Mouse (Mus musculus): ENCODE results near the gene Nhsl2. TPM values are rescaled to one million over a fixed set of nuclear protein-coding genes. Genes with fewer than 3 reads are reported as not detected.

The Nhsl2 gene
- polyA plus RNA-seq, 1 experiment from 2014 or later, result 10.1 TPM

DNA sequence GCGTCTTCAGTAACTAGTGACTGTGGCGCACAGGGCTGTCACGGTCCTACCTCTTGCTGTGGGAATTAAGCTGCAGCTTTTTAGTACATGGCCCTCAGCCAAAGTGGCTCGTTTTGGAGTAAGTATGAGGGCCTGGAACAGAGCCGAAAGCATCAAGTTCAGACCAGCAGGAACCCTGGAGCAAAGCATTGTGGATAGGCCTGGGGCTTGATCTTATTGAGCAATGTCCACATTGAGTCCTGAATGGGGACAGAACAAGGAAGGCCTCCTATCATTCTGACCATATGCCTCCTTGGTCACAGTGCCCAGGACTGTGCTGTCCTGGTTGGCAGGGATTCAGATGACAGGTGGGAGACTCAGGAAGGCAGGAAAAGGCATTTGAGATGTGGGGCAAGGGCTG lies 211.1 kb downstream of the Nhsl2 start:
- 81% methylated on average over 5 of the region's 5 CpGs for WGBS
- H3K9me3 ChIP-seq (ENCODE audit: control insufficient read depth, low read length), result no peaks in the 10 kb centered on the region
- no peak overlapping the region for H3K4me2 ChIP-seq
- H3K4me3 ChIP-seq (ENCODE audit: low read depth, low read length), result no peak overlapping the region
- no peaks in the 10 kb centered on the region; the same call in 1 of the 2 replicates for H3K27me3 ChIP-seq (ENCODE audit: control insufficient read depth, insufficient read depth, low read length)
- ATAC-seq (ENCODE audit: low FRiP score), result no peak
- H3K4me1 ChIP-seq (ENCODE audit: control insufficient read depth, insufficient read depth, low read length), result peaks cover 2% of the 10 kb centered on the region; the same call in 1 of the 2 replicates
- H3K9ac ChIP-seq (ENCODE audit: low read length), result no peak overlapping the region
- no peaks in the 10 kb centered on the region for H3K36me3 ChIP-seq (ENCODE audit: control insufficient read depth, insufficient read depth, low read length)
- no peak for DNase-seq (ENCODE audit: low spot score, missing footprints)
- H3K27ac ChIP-seq (ENCODE audit: low read depth, low read length), result no peak overlapping the region

GRCm38 (mm10) chrX:102060891-102061290 lies 211.7 kb downstream of the Nhsl2 start:
- Histone ChIP-seq H3K4me2 (no peak overlapping the region), H3K4me1 (ENCODE audit: control insufficient read depth, insufficient read depth, low read length) (peaks cover 2% of the 10 kb centered on the region; the same call in 1 of the 2 replicates), H3K4me3 (ENCODE audit: low read depth, low read length) (no peak overlapping the region), H3K27me3 (ENCODE audit: control insufficient read depth, insufficient read depth, low read length) (no peaks in the 10 kb centered on the region; the same call in 1 of the 2 replicates), H3K9me3 (ENCODE audit: control insufficient read depth, low read length) (no peaks in the 10 kb centered on the region), H3K27ac (ENCODE audit: low read depth, low read length) (no peak overlapping the region), H3K9ac (ENCODE audit: low read length) (no peak overlapping the region), H3K36me3 (ENCODE audit: control insufficient read depth, insufficient read depth, low read length) (no peaks in the 10 kb centered on the region)
- whole genome bisulfite sequencing, result 65% methylated on average over 2 of the region's 2 CpGs
- DNase-seq (ENCODE audit: low spot score, missing footprints), result no peak
- no peak for ATAC-seq (ENCODE audit: low FRiP score)

DNA sequence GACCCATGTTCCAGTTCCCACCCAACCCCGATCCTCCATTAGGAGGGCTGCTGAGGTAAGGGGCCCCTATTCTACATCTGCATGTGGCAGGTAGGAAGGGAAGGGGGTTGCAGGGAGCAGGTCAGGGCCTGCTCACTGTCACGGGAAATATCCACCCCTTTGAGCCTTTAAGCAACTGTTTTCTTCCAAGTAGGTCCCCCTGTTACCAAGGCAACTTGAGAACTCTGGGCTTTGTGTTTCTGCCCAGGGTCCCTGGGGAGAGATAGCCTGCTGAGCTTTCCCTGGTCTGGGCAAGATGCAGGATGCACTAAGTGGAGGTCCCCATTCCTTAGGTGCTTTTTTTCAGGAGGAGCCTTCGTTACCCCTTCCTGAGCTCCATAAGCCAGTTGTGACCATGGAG lies 214.9 kb downstream of the Nhsl2 start:
- Histone ChIP-seq H3K4me1 (ENCODE audit: control insufficient read depth, insufficient read depth, low read length) (peaks cover 2% of the 10 kb centered on the region; the same call in 1 of the 2 replicates), H3K4me2 (no peak overlapping the region), H3K36me3 (ENCODE audit: control insufficient read depth, insufficient read depth, low read length) (no peaks in the 10 kb centered on the region), H3K4me3 (ENCODE audit: low read depth, low read length) (no peak overlapping the region), H3K9me3 (ENCODE audit: control insufficient read depth, low read length) (no peaks in the 10 kb centered on the region), H3K9ac (ENCODE audit: low read length) (no peak overlapping the region), H3K27me3 (ENCODE audit: control insufficient read depth, insufficient read depth, low read length) (peaks cover 2% of the 10 kb centered on the region), H3K27ac (ENCODE audit: low read depth, low read length) (no peak overlapping the region)
- 44% methylated on average over 3 of the region's 3 CpGs for WGBS
- DNase-seq (ENCODE audit: low spot score, missing footprints) (no peak), ATAC-seq (ENCODE audit: low FRiP score) (no peak)

- Histone ChIP-seq H3K36me3 (ENCODE audit: control insufficient read depth, insufficient read depth, low read length) (no peaks in the 10 kb centered on the region), H3K27me3 (ENCODE audit: control insufficient read depth, insufficient read depth, low read length) (peaks cover 2% of the 10 kb centered on the region), H3K4me1 (ENCODE audit: control insufficient read depth, insufficient read depth, low read length) (peaks cover 6% of the 10 kb centered on the region; the same call in 1 of the 2 replicates), H3K9me3 (ENCODE audit: control insufficient read depth, low read length) (no peaks in the 10 kb centered on the region), H3K27ac (ENCODE audit: low read depth, low read length) (no peak overlapping the region), H3K9ac (ENCODE audit: low read length) (no peak overlapping the region), H3K4me2 (no peak overlapping the region), H3K4me3 (ENCODE audit: low read depth, low read length) (no peak overlapping the region)
- WGBS, result 45% methylated on average over 4 of the region's 4 CpGs
- ATAC-seq (ENCODE audit: low FRiP score) (no peak), DNase-seq (ENCODE audit: low spot score, missing footprints) (no peak)
Observed at GRCm38 (mm10) chrX:102065213-102065775, 216.1 kb downstream of the Nhsl2 start.

GRCm38 (mm10) chrX:102066134-102066533 lies 216.9 kb downstream of the Nhsl2 start:
- DNase-seq (ENCODE audit: low spot score, missing footprints), result peak; percentile 94
- Histone ChIP-seq H3K4me3 (ENCODE audit: low read depth, low read length) (no peak overlapping the region), H3K4me2 (no peak overlapping the region), H3K4me1 (ENCODE audit: control insufficient read depth, insufficient read depth, low read length) (peaks cover 6% of the 10 kb centered on the region; the same call in 1 of the 2 replicates), H3K9ac (ENCODE audit: low read length) (no peak overlapping the region), H3K9me3 (ENCODE audit: control insufficient read depth, low read length) (no peaks in the 10 kb centered on the region), H3K27me3 (ENCODE audit: control insufficient read depth, insufficient read depth, low read length) (peaks cover 2% of the 10 kb centered on the region), H3K27ac (ENCODE audit: low read depth, low read length) (no peak overlapping the region), H3K36me3 (ENCODE audit: control insufficient read depth, insufficient read depth, low read length) (no peaks in the 10 kb centered on the region)
- ATAC-seq (ENCODE audit: low FRiP score), result peak; percentile 36
- 26% methylated on average over 9 of the region's 9 CpGs for WGBS

DNA sequence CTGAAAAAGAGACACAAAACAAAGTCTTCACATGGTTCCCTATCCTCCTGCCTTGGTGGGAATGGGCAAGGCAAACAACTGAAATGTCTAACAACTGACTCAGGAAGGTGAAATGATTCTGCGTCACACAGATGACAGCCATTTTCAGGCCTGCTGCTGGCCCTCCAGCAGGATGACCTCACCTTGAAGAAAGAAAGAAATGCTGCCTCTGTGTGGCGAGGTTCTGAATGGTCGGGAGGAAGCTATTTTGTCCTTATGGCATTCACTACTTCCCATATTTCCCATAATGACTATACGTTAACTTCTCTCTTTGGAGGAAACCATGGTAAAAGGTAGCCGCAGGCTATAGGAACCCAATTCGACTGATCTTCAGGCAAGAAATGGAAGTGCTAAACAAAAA lies 217.9 kb downstream of the Nhsl2 start:
- H3K9ac ChIP-seq (ENCODE audit: low read length), result no peak overlapping the region
- H3K36me3 ChIP-seq (ENCODE audit: control insufficient read depth, insufficient read depth, low read length), result no peaks in the 10 kb centered on the region
- peaks cover 2% of the 10 kb centered on the region for H3K27me3 ChIP-seq (ENCODE audit: control insufficient read depth, insufficient read depth, low read length)
- H3K4me1 ChIP-seq (ENCODE audit: control insufficient read depth, insufficient read depth, low read length), result peaks cover 10% of the 10 kb centered on the region; the same call in 1 of the 2 replicates
- ATAC-seq (ENCODE audit: low FRiP score) (no peak), DNase-seq (ENCODE audit: low spot score, missing footprints) (no peak)
- 79% methylated on average over 6 of the region's 6 CpGs for WGBS
- H3K27ac ChIP-seq (ENCODE audit: low read depth, low read length), result no peak overlapping the region
- H3K4me2 ChIP-seq, result no peak overlapping the region
- H3K9me3 ChIP-seq (ENCODE audit: control insufficient read depth, low read length), result no peaks in the 10 kb centered on the region
- no peak overlapping the region for H3K4me3 ChIP-seq (ENCODE audit: low read depth, low read length)

GRCm38 (mm10) chrX:102068811-102069540 lies 219.8 kb downstream of the Nhsl2 start:
- H3K36me3 ChIP-seq (ENCODE audit: control insufficient read depth, insufficient read depth, low read length), result no peaks in the 10 kb centered on the region
- H3K4me3 ChIP-seq (ENCODE audit: low read depth, low read length), result no peak overlapping the region
- no peak overlapping the region; the same call in 1 of the 2 replicates for H3K4me2 ChIP-seq
- H3K27ac ChIP-seq (ENCODE audit: low read depth, low read length), result no peak overlapping the region
- H3K9ac ChIP-seq (ENCODE audit: low read length), result no peak overlapping the region
- DNase-seq (ENCODE audit: low spot score, missing footprints) (no peak), ATAC-seq (ENCODE audit: low FRiP score) (no peak)
- H3K27me3 ChIP-seq (ENCODE audit: control insufficient read depth, insufficient read depth, low read length), result peaks cover 7% of the 10 kb centered on the region
- no peaks in the 10 kb centered on the region for H3K9me3 ChIP-seq (ENCODE audit: control insufficient read depth, low read length)
- 92% methylated on average over 23 of the region's 24 CpGs for WGBS
- H3K4me1 ChIP-seq (ENCODE audit: control insufficient read depth, insufficient read depth, low read length), result peaks cover 10% of the 10 kb centered on the region; the same call in 1 of the 2 replicates

GRCm38 (mm10) chrX:102070591-102071471 lies 221.6 kb downstream of the Nhsl2 start, which contains the start of gene Rtl5:
TSS of gene Rtl5 (minus strand) at chrX:102071304.
- H3K27ac ChIP-seq (ENCODE audit: low read depth, low read length), result peak within 1 kb of the TSS; percentile 60; the same call in 1 of the 2 replicates
- no peaks in the 10 kb centered on the region for H3K9me3 ChIP-seq (ENCODE audit: control insufficient read depth, low read length)
- H3K4me3 ChIP-seq (ENCODE audit: low read depth, low read length), result peak within 1 kb of the TSS; percentile 42
- peak; percentile 92 for DNase-seq (ENCODE audit: low spot score, missing footprints)
- peaks cover 13% of the 10 kb centered on the region; the same call in 1 of the 2 replicates for H3K4me1 ChIP-seq (ENCODE audit: control insufficient read depth, insufficient read depth, low read length)
- 13% methylated on average over 58 of the region's 61 CpGs for WGBS
- no peaks in the 10 kb centered on the region for H3K36me3 ChIP-seq (ENCODE audit: control insufficient read depth, insufficient read depth, low read length)
- peaks cover 7% of the 10 kb centered on the region for H3K27me3 ChIP-seq (ENCODE audit: control insufficient read depth, insufficient read depth, low read length)
- peak within 1 kb of the TSS; percentile 66 for H3K9ac ChIP-seq (ENCODE audit: low read length)
- peak within 1 kb of the TSS; percentile 53 for H3K4me2 ChIP-seq
- peak; percentile 89 for ATAC-seq (ENCODE audit: low FRiP score)

Measured in midbrain, embryonic 11.5 days (tissue).